Mouse (Mus musculus): ENCODE data around the gene 1700020L24Rik.

Gene 1700020L24Rik

GRCm38 (mm10) chr11:83440081-83441064 is 2.9 kb downstream of the 1700020L24Rik start:
- DNase-seq (ENCODE audit: low read depth): peak; percentile 97

- no peak for DNase-seq (ENCODE audit: low read depth)
Observed at GRCm38 (mm10) chr11:83441235-83441634, 3.8 kb downstream of the 1700020L24Rik start.

- peak; percentile 86 for DNase-seq (ENCODE audit: low read depth)
Observed at GRCm38 (mm10) chr11:83442596-83443267, 5.3 kb downstream of the 1700020L24Rik start.

- DNase-seq (ENCODE audit: low read depth): peak; percentile 37
Observed at GRCm38 (mm10) chr11:83443824-83444223, 6.3 kb downstream of the 1700020L24Rik start.

DNA sequence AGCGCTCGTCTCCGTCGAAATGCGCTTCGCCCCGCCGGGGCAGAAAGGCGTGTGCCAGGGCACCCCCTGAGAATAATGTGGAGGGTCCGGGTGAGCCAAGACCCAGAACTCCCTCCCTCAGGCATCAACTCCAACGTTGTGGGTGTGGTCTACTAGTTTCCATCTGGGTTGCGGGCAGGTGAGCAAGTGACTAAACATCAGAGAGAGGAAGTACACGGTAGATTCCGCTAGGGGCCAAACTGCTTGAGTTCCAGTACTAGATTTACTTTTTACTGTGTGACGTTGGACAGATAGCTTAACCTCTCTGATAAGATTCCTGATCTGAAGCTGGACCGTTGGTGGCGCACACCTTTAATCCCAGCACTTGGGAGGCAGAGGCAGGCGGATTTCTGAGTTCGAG is 7.5 kb downstream of the 1700020L24Rik start:
- peak; percentile 73 for DNase-seq (ENCODE audit: low read depth)

GRCm38 (mm10) chr11:83447612-83448011 is 10.1 kb downstream of the 1700020L24Rik start:
- DNase-seq (ENCODE audit: low read depth): no peak

GRCm38 (mm10) chr11:83448021-83448926 is 10.8 kb downstream of the 1700020L24Rik start:
- DNase-seq (ENCODE audit: low read depth): no peak

DNA sequence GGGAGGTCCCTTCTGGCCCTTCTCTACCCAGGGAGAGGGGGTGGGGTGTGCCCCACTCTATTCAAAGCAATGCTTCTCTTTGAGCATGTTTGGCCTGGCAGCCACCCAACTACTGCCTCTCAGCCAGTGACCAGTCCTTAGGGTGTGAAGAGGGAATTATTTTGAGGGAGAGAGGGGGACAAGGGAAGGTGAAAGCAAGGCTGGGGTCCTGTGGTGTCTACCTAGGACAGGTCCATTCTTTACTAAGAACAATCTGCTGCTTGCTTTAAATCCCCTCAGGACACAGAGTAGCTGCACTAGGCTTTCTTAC is 11.4 kb downstream of the 1700020L24Rik start:
- no peak for DNase-seq (ENCODE audit: low read depth)

- DNase-seq (ENCODE audit: low read depth): no peak
Observed at GRCm38 (mm10) chr11:83449298-83449697, 11.8 kb downstream of the 1700020L24Rik start.

DNA sequence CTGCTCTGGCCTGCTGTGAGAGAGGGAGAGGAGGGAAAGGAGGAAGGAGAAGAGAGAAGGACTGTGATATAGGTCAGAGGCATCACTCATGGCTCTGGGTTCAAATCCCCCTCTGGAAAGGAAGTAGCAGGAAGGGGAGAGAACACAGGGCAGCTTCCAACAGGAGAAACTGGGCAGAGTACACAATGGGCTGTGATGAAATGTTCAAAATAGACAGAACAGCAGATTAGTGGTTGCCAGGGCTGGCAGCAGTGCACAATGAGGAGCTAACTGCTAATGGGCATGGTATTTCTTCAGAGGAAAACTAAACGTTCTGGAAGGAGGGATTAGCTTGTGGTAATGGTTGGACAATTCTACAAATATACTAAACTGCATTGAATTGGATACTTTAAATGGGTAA is 13.1 kb downstream of the 1700020L24Rik start:
- DNase-seq (ENCODE audit: low read depth): no peak

- no peak for DNase-seq (ENCODE audit: low read depth)
Observed at GRCm38 (mm10) chr11:83451281-83451680, 13.8 kb downstream of the 1700020L24Rik start.

DNA sequence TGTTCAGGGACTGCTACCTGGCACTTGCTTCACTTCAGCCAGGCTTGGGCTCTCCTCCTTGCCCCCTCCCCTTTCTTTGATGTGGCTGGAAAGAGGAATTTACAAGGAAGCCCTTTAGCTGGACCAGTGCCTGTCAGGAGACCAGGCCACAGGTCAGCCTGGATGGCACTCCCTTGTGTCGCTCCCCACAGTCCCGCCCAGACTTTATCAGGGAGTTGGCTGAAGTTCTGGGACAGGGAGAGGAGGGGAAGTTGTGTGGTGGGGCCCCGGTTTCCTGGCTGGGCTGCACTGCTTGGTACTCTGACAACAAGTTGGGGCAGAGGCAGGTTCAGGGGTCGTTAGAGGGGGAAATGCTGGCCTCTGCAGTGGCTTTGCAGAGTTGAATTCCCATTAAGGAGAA is 17.1 kb downstream of the 1700020L24Rik start:
- no peak for DNase-seq (ENCODE audit: low read depth)

DNA sequence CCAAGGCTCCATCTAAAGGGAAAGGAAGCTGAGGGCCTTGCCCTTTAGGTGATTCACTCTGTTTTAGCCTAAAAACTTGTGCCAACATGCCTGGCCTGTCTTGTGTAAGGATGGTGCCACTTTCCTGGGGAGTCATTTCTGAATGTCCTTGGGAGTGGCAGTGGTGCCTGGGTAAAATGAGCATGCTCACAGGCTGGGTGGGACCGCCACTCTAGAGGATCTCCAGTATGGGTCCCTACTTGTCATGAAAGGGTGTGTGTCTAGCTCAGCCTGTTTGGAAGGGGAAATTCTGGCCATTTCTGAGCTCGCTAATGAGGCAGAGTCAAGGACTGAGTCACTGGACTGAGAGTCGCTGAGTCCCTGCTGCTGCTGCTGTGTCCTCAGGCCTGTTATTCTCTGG is 18.1 kb downstream of the 1700020L24Rik start:
- DNase-seq (ENCODE audit: low read depth): no peak

DNA sequence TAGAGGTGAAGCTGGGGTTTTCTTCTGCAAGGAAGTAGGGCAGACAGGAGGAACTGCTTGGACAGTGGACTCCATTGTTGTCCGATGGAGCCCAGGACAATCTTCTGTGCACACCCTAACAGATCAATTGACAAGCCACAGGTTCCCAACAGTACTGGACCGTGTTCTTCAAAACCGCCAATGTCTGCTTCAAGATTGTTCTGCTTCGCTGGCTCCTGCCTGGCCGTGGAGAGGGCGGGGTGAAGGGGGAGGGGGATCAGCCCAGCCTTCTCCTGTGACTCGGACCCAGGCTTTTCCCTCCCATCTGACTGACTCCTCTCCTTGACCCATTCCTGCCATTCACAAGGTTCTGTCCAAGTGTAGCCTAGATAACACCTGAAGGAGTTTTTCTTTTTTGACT is 19.8 kb downstream of the 1700020L24Rik start:
- DNase-seq (ENCODE audit: low read depth): no peak

- DNase-seq (ENCODE audit: low read depth): no peak
Observed at GRCm38 (mm10) chr11:83457912-83458601, 20.6 kb downstream of the 1700020L24Rik start.

DNA sequence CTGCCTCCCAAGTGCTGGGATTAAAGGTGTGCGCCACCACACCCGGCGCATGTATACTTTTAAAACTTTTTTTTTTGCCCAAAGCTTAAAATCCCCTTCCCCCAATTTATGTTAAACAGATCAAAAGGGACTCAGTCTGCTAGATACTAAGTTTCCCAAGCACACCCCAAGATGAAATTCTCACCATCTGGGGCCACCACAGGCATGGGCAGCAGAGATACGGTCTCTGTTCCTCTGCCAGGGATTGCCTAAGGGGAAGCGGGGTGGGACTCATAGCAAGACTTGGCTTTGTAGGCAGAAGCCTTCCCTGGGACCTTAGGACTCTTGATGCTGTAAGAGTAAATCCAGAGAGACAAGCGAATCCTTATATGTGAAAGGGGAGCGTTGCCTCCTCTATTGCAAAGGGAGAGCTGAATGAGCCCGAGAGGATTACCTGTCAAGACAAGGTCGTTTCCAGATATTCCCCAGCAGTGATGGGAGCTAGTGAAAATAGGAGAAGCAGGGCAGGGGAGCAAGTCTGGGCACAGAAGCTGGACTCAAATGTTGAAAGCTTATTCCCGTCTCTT is 24.1 kb downstream of the 1700020L24Rik start:
- no peak for DNase-seq (ENCODE audit: low read depth)

- DNase-seq (ENCODE audit: low read depth): peak; percentile 27
Observed at GRCm38 (mm10) chr11:83462711-83463244, 25.3 kb downstream of the 1700020L24Rik start, which contains the start of gene Mmp28. Gene Mmp28 (minus strand): TSS chr11:83463071.

DNA sequence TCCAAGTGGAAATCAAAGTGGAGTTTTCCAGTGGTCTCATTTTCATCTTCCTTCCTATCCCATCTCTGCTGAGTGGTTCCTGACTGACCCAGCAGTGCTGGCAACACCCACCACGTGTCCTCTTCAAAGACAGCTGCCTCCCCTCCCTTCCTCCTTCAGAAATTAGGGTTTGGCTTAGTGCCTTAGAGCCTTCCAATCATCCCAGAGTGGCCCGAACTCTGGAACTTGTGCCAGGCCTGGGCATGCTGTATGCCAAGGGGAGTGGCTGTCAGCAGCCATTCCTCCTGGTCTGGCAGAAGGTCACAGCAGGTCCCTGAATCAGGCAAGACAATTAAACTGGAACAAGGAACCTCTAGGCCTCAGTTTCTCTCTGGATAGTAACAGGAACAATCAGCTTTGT is 28.5 kb downstream of the 1700020L24Rik start:
- DNase-seq (ENCODE audit: low read depth): no peak

DNA sequence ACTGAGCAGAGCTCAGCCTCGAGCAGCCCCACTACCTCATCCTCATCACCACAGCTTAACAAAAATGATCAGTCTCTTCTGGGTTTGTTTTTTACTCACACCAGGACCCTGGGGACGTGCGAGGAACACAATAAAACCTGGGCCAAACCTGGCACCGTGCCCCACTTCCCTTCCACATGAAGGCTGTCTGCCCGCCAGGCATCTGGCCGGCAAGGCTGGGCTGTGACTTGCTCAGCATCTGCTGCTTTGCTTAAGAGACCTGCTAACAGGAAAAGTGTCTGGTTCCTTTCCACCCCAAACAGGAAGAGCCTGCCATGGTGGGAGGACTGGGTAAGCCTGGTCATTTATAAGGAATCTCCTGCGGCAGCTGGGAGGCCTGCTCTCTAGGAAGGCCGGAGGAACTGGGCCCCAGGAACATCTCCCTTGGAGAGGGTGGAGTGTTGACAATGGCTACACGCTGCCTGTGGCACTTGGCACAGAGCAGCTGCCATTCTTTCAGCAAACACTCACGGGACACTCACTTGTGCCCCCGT is 29.7 kb downstream of the 1700020L24Rik start:
- no peak for DNase-seq (ENCODE audit: low read depth)

DNA sequence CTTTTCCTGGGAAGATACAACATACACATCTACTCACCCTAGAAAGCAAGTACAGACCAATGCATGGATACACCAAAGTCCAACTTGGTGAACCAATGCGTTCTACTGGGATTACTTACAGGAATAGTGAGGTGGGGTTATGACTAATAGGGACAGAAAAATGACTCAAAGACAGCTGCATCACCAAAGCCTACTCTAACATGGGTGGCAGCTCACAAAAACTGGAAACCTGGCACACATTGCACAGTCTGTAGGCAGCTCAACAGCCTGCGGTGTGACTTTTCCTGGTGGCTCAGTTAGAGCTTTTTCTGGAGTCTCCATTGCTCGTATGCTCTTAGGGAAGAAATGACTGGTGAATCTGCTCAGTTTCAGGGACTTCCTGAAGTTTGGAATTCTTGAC is 31.3 kb downstream of the 1700020L24Rik start:
- DNase-seq (ENCODE audit: low read depth): no peak

DNA sequence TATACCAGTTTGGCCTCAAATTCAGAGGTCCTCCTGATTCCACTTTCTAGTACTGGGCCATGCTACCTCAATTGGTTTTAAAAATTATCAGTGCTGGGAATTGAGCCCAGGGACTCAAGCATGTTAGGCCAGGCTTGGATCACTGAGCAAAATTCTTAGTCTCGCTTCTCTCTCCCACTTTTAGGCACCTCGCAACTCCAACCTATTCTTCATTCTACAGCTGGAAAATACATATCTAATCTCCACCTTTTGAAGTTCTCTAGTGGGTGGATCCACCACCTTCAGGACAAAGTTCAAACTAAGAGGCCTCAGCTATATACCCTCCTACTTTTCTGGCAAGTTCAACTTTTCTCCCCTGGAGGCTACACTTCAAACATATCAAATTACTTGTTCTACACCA is 34.3 kb downstream of the 1700020L24Rik start:
- DNase-seq (ENCODE audit: low read depth): no peak
